ENCODE assay signal across 7 mouse cellular contexts in the genomic region with DNA sequence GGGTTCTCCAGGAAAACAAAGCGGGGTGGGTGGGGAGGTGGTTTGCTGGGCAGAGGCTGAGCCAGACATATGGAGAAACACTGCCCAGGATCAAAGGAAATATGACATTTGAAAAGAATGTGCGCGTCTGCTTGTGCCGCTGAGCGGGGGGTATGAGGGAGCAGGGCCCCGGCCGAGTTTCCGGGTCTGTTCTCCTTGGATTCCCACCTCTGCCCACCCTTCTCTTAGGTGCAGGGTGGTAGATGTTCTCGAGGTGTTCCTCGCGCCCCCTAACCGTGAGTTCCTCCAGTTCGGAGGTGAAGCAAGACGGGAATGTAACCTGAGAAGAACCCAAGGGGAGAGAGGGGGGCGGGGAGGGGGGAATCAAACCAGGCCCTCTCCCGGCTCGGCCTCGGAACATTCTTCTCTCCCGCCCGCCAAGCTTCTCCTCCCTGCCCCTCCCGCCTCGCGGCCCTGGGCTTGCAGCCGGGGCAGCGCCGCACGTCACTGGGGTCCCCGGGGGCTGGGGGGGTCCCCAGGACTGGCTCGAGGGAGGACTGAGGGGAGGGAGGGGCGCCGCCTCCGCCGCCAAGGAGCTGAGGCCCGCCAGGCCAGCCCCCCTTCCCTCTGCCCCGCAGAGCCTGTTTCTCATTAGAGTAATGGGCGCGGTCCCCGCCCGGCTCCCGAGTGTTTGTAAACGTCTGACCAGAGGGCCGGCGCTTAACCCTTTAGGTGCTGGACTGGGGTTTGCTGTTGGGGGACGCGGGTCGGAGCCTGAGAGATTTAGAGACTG. TPM values are rescaled to one million over a fixed set of nuclear protein-coding genes. Genes with fewer than 3 reads are reported as not detected.
DNase-seq lines count a peak whose midpoint lies in the region; ATAC-seq and TF ChIP-seq lines count a peak whose summit lies in the region.

Nfatc4 (plus strand) TSS at position 154 of the 772 bp plus-strand sequence.

- H3K27me3 ChIP-seq in heart, embryonic 15.5 days = peaks cover 18% of the 10 kb centered on the region
- no peaks in the 10 kb centered on the region; the same call in none of the 2 replicates for H3K27me3 ChIP-seq in splenic B cell, adult 2 months (ENCODE audit: control insufficient read depth, insufficient read depth, low read length, poor library complexity, severe bottlenecking)

- H3K27ac ChIP-seq in embryonic fibroblast, embryonic 13.5 days (ENCODE audit: insufficient read depth, low read length) = peak within 1 kb of the TSS; percentile 99
- H3K27ac ChIP-seq in heart, embryonic 15.5 days = peak within 1 kb of the TSS; percentile 95

- H3K4me3 ChIP-seq in embryonic fibroblast, embryonic 13.5 days (ENCODE audit: insufficient read depth, low read length) = peak within 1 kb of the TSS; percentile 44
- peak within 1 kb of the TSS; percentile 67 for H3K4me3 ChIP-seq in heart, embryonic 15.5 days

- no peaks in the 10 kb centered on the region for H3K9me3 ChIP-seq in heart, embryonic 15.5 days (replicated peaks)

- peak within 1 kb of the TSS; percentile 74 for H3K9ac ChIP-seq in heart, embryonic 15.5 days

- peak; percentile 84 for ATAC-seq in heart, embryonic 15.5 days (replicated peaks; ENCODE audit: insufficient number of reproducible peaks, insufficient read depth, low FRiP score, low read depth)

- DNase-seq in ES-CJ7 (ENCODE audit: low read depth, low spot score) (peak; percentile 90), WW6 (ENCODE audit: low read depth, low spot score) (peak; percentile 85)
- peak; percentile 95 for DNase-seq in kidney, postnatal 10 days
- peak; percentile 88 for DNase-seq in lung, postnatal 25 days (ENCODE audit: low spot score)
- peak; percentile 30 for DNase-seq in splenic B cell, adult 2 months (ENCODE audit: low read depth, low spot score)

- 1% methylated on average over 40 of the region's 46 CpGs for WGBS in heart, embryonic 15.5 days

- no peak for TF ChIP-seq CTCF in embryonic fibroblast, embryonic 13.5 days (IDR thresholded peaks at IDR 0.05; ENCODE audit: borderline replicate concordance, insufficient read depth, low read length)

- no peaks in the 10 kb centered on the region for H3K4me1 ChIP-seq in embryonic fibroblast, embryonic 13.5 days (ENCODE audit: control insufficient read depth, insufficient read depth, low read length)
- H3K4me1 ChIP-seq in heart, embryonic 15.5 days (replicated peaks) = peaks cover 42% of the 10 kb centered on the region

- TF ChIP-seq POLR2A in embryonic fibroblast, embryonic 13.5 days (IDR thresholded peaks at IDR 0.05; ENCODE audit: low read depth, low read length) = peak; percentile 7; the same call in 1 of the 2 replicates

- H3K36me3 ChIP-seq in heart, embryonic 15.5 days = no peaks in the 10 kb centered on the region
- no peaks in the 10 kb centered on the region for H3K36me3 ChIP-seq in splenic B cell, adult 2 months (ENCODE audit: control insufficient read depth, insufficient read depth, low read length, poor library complexity, severe bottlenecking)

- H3K4me2 ChIP-seq in heart, embryonic 15.5 days = peak within 1 kb of the TSS; percentile 87

RNA-seq across cellular contexts. Expression of gene Nfatc4, which starts in this region (rescaled TPM):
- 88.8 and 98.2 TPM in 2 replicates for polyA plus RNA-seq in embryonic fibroblast, embryonic 13.5 days (2011; ENCODE audit: insufficient read length, low read depth, missing spikeins)
- 10.8 and 15.8 TPM in 2 replicates for polyA plus RNA-seq in heart, embryonic 15.5 days (2015; fragmentation: Nextera tagmentation; extraction: Ambion mirVana)

Comparison
In these comparisons a context has a peak if more than half of its experiments do, and no peak if none do; other contexts are left out.
1. Peak in every context shown above with its lines: DNase-seq, ATAC-seq, H3K4me3 ChIP-seq and H3K27ac ChIP-seq.
2. DNase-seq: peak in every context shown above with its lines; median percentile 95 in kidney, postnatal 10 days; 90 in ES-CJ7; 88 in lung, postnatal 25 days; 85 in WW6; 30 in splenic B cell, adult 2 months.